Mouse (Mus musculus) intestine, embryonic 14.5 days (tissue): Measurements from ENCODE around the gene Serpine1. TPM values are rescaled to one million over a fixed set of nuclear protein-coding genes. Genes with fewer than 3 reads are reported as not detected.
"Not testable (repeated sequence)": the region's sequence is repeated elsewhere in the genome, so short reads cannot be mapped to it uniquely, and the experiment has no call there.

Experiments used
- ATAC-seq: fragments of 200-750 bp; cut with Nextera tagmentation; replicated peaks from 2 replicates; pipeline ENCODE4 v1.8.0; 2017; ENCODE audit warnings: low read depth, moderate number of reproducible peaks, moderate TSS enrichment, moderate library complexity; ENCODE audit not compliant: low FRiP score, low TSS enrichment
- DNase-seq: peaks from one replicate; pipeline ENCODE4 v3.0.0-alpha.2; 2018; ENCODE audit warnings: low spot score
- H3K27ac ChIP-seq: fragments of 300-500 bp; sonication (generic); 2 replicates; pipeline ENCODE4 v1.5.1; 2014; ENCODE audit warnings: low read depth, mild to moderate bottlenecking, control low read depth
- H3K27me3 ChIP-seq: fragments of 300-500 bp; sonication (generic); replicated peaks from 2 replicates; pipeline ENCODE4 v1.6.1; 2014; ENCODE audit warnings: low read length, control low read depth; ENCODE audit not compliant: control insufficient read depth, insufficient read depth
- H3K36me3 ChIP-seq: fragments of 300-500 bp; sonication (generic); 2 replicates; pipeline ENCODE4 v1.6.1; 2014; ENCODE audit warnings: low read length, control low read depth; ENCODE audit not compliant: control insufficient read depth, insufficient read depth
- H3K4me1 ChIP-seq: fragments of 300-500 bp; sonication (generic); replicated peaks from 2 replicates; pipeline ENCODE4 v1.6.1; 2014; ENCODE audit warnings: low read length, control low read depth, mixed read lengths; ENCODE audit not compliant: control insufficient read depth, insufficient read depth
- H3K4me2 ChIP-seq: fragments of 300-500 bp; sonication (generic); 2 replicates; pipeline ENCODE4 v1.6.1; 2014; ENCODE audit warnings: low read length
- H3K4me3 ChIP-seq: fragments of 300-500 bp; sonication (generic); 2 replicates; pipeline ENCODE4 v1.5.1; 2014; ENCODE audit warnings: low read depth, low read length, control low read depth, mixed read lengths
- H3K9ac ChIP-seq: fragments of 300-500 bp; sonication (generic); 2 replicates; pipeline ENCODE4 v1.6.1; 2014; ENCODE audit warnings: mild to moderate bottlenecking, low read length
- H3K9me3 ChIP-seq: fragments of 300-500 bp; sonication (generic); 2 replicates; pipeline ENCODE4 v1.6.1; 2016; ENCODE audit warnings: low read length, control low read depth; ENCODE audit not compliant: control insufficient read depth
- WGBS: fragments of 180-500 bp; shearing (Covaris S2); extraction: QIAGEN DNeasy Blood & Tissue Kit; methylation state at CpG from one replicate; pipeline ENCODE4 v1.1.7; 2014; 5-methylcytosine and 5-hydroxymethylcytosine counted together
- polyA plus RNA-seq: library from polyadenylated mRNA; unstranded; fragments of >200 nt; fragmentation: Nextera tagmentation; extraction: Ambion mirVana; gene quantifications from 2 replicates; pipeline ENCODE4 v1.2.1, GENCODE M21; 2014

Serpine1 gene
- polyA plus RNA-seq, result 0.34 and 0.36 TPM in 2 replicates

DNA sequence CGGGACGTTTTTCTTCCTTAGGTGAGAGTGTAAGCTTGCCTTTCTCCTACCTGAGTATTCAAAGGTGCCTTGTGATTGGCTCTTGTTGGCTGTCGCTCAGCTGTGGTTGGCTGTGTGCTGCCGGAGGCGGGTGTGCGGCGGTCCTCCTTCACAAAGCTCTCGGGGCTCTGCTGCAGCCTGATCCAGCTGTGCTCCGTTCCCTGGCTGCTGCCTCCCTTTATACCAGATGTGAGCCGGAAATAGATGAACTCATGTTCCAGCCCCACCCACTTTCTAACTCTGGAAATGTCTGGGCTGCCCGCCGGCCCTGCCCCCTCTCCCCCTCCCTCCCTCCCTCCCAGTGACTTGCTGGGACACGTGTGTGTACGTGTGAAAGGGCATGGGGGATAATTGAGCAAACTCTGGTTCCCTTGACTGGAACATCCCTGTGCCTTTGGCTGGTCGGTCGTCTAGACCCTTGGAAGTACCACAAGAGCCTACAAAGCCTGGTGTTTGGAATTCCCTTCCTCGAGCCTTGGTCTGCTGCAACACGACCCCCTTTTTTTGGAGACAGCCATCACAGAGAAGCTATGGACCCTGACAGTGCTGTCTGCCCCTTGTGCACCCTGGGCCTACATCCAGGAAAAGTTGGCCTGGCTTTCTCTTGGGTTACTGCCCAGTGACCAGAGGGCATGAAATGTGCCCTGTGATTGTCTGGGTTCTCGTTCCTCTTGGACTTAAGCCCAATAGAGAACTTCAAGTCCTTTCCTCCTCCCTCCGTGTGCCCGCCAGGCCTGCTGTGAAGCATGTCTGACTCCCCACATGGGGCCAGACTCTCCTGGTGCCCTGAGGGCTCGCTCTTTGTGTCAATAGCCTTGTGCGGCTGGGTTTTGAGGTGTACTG, at the start of gene Serpine1:
Gene Serpine1, minus strand, starts transcription at position 190 of the 882 bp plus-strand sequence.
- peaks cover 22% of the 10 kb centered on the region; the same call in 1 of the 2 replicates for H3K4me1 ChIP-seq
- H3K4me3 ChIP-seq, result peak within 1 kb of the TSS; percentile 15
- H3K27ac ChIP-seq, result peak within 1 kb of the TSS; percentile 57; the same call in 1 of the 2 replicates
- peak within 1 kb of the TSS; percentile 50 for H3K4me2 ChIP-seq
- H3K27me3 ChIP-seq, result no peaks in the 10 kb centered on the region
- no peak within 1 kb of the TSS for H3K9ac ChIP-seq
- H3K36me3 ChIP-seq, result no peaks in the 10 kb centered on the region
- 20% methylated on average over 23 of the region's 23 CpGs for WGBS
- H3K9me3 ChIP-seq, result no peaks in the 10 kb centered on the region
- DNase-seq, result peak; percentile 80
- ATAC-seq, result peak; percentile 92

DNA sequence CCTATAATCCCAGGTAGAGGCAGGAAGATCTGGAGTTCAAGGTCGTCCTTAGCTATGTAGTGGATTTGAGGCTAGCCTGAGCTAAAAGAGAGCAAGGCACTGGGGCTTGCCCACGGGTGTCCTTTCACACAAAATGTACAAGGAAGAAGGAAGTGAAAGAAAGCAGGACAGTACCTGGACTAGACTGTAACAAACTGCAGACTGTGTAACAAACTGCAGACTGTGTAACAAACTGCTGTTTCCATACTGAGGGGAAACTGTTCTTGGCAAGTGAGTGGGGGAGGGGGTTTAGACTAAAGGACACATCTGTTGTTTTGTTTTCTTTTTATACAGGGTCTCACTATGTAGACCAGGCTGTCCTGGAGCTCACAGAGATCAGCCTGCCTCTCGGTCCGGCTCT, 49.2 kb upstream of the Serpine1 start:
- H3K4me1 ChIP-seq, result 0 out of 2 replicates have a peak, but pooled peaks cover 7% of the 10 kb centered on the region
- H3K4me3 ChIP-seq, result no peak overlapping the region
- H3K4me2 ChIP-seq, result no peak overlapping the region
- 80% methylated on average over 4 of the region's 4 CpGs for WGBS
- ATAC-seq (no peak), DNase-seq (no peak)
- H3K36me3 ChIP-seq, result no peaks in the 10 kb centered on the region
- H3K27ac ChIP-seq, result no peak overlapping the region
- H3K9ac ChIP-seq, result no peak overlapping the region
- no peaks in the 10 kb centered on the region for H3K27me3 ChIP-seq
- H3K9me3 ChIP-seq, result no peaks in the 10 kb centered on the region

DNA sequence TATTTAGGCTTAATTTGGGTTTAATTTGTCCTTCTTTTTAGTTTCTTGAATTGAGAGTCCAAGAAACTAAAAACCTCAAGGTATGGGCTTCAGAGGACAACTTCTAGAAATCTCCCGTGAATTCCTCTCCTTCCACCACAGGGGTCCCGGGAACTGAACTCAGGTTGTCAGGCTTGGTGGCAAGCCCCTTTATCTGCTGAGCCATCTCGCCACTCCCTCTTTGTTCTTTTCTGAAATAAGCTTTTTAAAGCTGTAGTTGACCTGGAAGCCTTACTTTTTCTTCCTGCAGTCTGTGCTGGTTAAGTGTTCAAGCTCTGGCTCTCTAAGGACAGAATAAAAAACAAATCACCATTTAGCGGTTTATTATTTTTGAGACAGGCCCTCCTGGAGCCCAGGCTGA, 46.8 kb upstream of the Serpine1 start:
- ATAC-seq, result no peak
- peaks cover 18% of the 10 kb centered on the region for H3K4me1 ChIP-seq
- H3K27ac ChIP-seq, result no peak overlapping the region
- H3K36me3 ChIP-seq, result peaks cover 3% of the 10 kb centered on the region; the same call in 1 of the 2 replicates
- no peak overlapping the region for H3K9ac ChIP-seq
- DNase-seq, result no peak
- H3K27me3 ChIP-seq, result no peaks in the 10 kb centered on the region
- no peak overlapping the region for H3K4me2 ChIP-seq
- H3K4me3 ChIP-seq, result no peak overlapping the region
- WGBS, result 82% methylated on average over 4 of the region's 4 CpGs
- no peaks in the 10 kb centered on the region for H3K9me3 ChIP-seq

DNA sequence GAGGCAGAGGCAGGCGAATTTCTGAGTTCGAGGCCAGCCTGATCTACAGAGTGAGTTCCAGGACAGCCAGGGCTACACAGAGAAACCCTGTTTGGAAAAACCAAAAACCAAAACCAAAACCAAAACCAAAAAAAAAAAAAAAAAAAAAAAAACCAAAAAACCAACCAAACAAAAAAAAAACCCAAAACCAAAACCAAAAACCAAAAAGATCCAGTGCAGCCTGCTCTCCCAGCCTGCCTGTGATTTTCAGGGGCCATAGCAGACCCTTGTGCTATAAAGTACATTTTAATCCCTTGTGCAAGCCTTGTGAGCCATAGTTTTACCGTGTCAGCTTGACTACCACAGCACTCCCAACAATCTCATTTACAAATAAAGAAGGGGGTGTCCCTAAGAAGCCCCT, 45.9 kb upstream of the Serpine1 start:
- not testable (repeated sequence) for H3K27ac ChIP-seq, H3K27me3 ChIP-seq, H3K9me3 ChIP-seq, ATAC-seq, DNase-seq, H3K4me2 ChIP-seq, H3K9ac ChIP-seq, H3K4me3 ChIP-seq, H3K36me3 ChIP-seq
- H3K4me1 ChIP-seq, result peaks cover 17% of the 10 kb centered on the region
- WGBS, result 92% methylated on average over 3 of the region's 3 CpGs

DNA sequence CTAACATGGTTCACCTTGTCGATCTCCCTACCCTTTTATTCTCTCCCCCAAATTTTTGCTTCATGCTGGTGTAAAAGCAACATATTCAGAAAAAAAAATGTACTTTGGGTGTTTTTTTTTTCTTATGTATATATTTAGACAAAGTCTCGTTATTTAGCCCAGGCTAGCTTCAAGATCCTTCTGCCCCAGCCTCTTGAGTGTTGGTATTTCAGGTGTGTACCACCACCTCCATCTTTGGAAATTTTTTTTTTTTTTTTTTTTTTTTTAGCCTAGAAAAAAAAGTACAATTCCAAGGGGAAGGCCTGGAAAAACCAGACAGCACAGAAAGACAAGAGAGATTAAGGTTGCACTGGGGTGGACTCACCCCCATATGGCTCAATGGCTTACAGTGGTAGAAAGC, 44.9 kb upstream of the Serpine1 start:
- H3K4me2 ChIP-seq, result no peak overlapping the region
- H3K9ac ChIP-seq, result no peak overlapping the region
- no peak overlapping the region for H3K4me3 ChIP-seq

DNA sequence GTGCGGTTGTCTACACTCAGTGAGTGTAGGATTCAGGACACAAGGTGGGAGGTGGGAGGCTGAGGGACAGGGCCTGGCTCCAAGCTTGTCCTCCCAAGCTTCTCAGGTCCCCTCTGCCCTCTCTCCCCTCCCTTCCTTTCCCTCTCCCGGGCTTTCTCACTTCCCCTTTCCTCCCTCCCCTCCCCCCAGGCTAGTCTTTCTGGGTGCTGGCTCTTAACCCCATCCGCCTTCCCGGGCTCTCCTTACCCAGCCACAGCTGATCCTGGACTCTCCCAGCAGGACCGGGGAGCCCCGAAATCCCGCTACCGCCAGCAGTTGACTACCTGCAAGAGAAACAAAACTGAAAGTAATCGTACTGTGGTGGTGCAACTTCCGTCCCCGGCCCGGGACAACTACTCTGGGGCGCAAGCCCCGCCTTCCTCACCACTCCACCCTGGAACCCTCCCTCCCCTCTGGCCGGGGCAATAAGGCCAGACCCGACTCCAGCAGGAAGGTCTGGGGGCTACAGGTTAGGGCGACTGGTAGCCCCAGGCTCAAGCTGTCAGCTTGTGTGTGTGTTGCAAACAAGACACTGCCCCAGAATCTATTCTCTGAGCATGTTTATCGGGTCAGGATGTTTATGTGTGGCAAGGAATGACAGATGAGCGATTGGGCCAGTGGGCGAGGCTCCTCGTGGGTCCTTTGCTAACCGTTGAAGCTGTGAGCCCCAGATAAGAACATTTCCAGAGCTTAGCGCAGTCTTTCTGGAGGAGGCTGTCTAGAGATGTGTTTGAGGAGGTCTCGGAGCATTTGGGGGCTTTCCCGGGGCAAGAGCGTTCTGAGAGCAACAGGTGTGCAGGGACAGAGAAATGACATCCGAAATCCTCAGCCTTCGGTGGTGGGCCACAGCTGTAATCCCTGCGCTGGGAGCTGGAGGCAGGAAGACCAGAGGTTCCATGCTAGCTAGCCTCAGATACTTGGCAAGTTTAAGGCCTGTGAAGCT, 44.1 kb upstream of the Serpine1 start, which contains the start of gene Trim56:
Gene Trim56, minus strand, starts transcription at position 344 of the 982 bp plus-strand sequence.
- Histone ChIP-seq H3K36me3 (peaks cover 12% of the 10 kb centered on the region), H3K4me3 (peak within 1 kb of the TSS; percentile 68), H3K4me2 (peak within 1 kb of the TSS; percentile 85), H3K27me3 (no peaks in the 10 kb centered on the region), H3K9me3 (no peaks in the 10 kb centered on the region), H3K27ac (peak within 1 kb of the TSS; percentile 64), H3K9ac (peak within 1 kb of the TSS; percentile 74), H3K4me1 (peaks cover 14% of the 10 kb centered on the region)
- 5% methylated on average over 29 of the region's 29 CpGs for WGBS
- peak; percentile 87 for DNase-seq
- ATAC-seq, result peak; percentile 85

More for the DNA sequence above, 44.9 kb upstream of the Serpine1 start:
- ATAC-seq, result no peak
- Histone ChIP-seq H3K9me3 (no peaks in the 10 kb centered on the region), H3K36me3 (peaks cover 12% of the 10 kb centered on the region), H3K27me3 (no peaks in the 10 kb centered on the region), H3K4me1 (peaks cover 14% of the 10 kb centered on the region), H3K27ac (no peak overlapping the region)
- 85% methylated on average over 2 of the region's 2 CpGs for WGBS
- DNase-seq, result no peak

DNA sequence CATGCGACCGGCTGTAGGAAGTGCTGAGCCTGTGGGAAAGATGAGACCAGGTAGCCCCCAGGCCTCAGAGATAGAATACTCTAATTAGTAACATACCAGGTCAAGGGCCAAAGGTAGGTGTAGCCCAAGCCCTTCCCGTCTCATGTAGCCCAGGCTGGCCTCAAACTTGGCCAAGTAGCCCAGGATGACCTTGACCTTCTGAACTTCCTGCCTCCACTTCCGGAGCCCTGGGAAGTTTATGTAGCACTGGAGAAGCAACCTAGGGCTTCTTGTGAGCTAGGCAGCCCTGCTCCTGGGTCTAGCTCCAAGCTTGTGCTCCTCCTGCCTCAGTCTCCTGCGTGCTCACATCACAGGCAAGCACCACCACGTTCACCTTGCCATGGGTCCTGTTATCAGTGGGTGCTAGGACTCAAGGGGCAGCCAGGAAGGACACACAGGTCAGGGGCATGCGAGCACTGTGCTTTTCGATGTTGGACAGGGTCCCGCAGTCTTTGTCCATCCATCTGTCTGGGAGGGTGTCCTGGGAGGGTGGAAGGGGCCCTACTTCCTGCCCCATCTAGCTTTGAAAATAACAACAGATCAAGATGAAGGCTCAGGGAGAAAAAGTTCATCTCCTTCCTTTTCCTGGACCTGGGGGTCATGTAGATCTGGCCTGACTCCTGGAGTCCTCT, 43.0 kb upstream of the Serpine1 start:
- H3K9me3 ChIP-seq, result no peaks in the 10 kb centered on the region
- H3K27me3 ChIP-seq, result no peaks in the 10 kb centered on the region
- DNase-seq, result no peak
- peaks cover 14% of the 10 kb centered on the region for H3K4me1 ChIP-seq
- peak overlapping the region; percentile 74; the same call in 1 of the 2 replicates for H3K9ac ChIP-seq
- H3K36me3 ChIP-seq, result peaks cover 16% of the 10 kb centered on the region
- peak overlapping the region; percentile 68 for H3K4me3 ChIP-seq
- no peak overlapping the region for H3K27ac ChIP-seq
- H3K4me2 ChIP-seq, result peak overlapping the region; percentile 85
- WGBS, result 77% methylated on average over 9 of the region's 9 CpGs
- no peak for ATAC-seq
